Mouse (Mus musculus) T-cell, adult 2 months (primary cell): ENCODE results near the gene Olfr809.

Experiments
- DNase-seq: peaks from one replicate; pipeline ENCODE4 v3.0.0; 2022; ENCODE audit warnings: low spot score

Gene Olfr809

DNA sequence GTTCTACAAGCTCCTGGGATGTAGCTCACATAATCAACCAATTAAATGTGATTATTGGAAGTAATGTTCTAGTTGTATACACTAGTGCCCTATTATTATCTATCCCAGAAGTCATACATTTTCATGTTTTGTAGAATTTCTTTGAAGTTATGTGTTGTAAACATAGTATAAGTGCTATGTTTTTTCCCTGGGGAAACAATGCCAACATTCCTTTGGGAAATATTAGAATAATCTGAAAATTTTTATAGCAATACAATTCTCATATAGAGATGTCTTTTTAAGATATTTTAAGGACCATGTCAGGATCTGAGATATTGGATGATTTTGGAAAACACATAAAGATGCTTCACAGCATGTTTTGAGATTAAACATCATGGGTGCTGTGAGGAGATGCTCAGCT lies at the start of gene Olfr809:
TSS of gene Olfr809 (plus strand) at position 301 of the 400 bp plus-strand sequence.
- DNase-seq = no peak

DNA sequence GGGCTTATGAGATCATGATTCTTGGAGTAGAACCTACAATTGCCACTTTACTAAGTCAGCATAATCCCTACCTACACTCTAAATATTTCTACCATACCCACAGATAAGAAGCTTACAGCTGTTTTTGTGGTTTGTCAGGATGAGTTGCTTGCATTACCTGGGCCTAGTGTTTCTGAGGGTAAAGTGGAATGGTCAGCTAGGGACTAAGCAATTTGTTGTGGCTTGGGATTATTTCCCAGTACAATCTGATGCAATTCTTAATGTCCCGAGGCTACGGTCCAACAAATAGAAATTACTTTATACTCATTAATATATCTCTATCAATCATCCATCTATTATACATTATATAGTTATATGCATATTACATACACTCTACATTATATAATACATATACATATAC lies 45.2 kb upstream of the Olfr809 start, which contains the start of gene Olfr805:
TSS of gene Olfr805 (minus strand) at position 101 of the 400 bp plus-strand sequence.
- DNase-seq = no peak

DNA sequence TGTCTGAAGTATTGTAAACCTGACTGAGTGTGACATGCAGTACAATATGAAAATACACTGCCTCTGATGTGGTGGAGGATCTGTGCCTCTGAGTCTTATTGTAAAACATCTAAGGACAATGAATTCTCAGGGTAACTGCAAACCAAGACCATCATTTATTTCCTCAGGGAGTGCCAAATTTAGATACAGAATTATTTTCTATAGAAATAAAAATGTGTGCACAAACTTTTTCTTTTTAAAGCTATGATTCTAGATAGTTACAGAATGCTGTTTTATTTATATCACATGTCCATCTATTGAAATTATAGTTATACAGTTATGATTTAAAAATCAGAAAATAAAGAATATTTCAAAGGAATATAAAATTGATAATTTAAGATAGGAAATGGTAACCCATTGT lies 32.6 kb upstream of the Olfr809 start, which contains the start of gene Olfr806:
TSS of gene Olfr806 (minus strand) at position 101 of the 400 bp plus-strand sequence.
- DNase-seq = no peak

DNA sequence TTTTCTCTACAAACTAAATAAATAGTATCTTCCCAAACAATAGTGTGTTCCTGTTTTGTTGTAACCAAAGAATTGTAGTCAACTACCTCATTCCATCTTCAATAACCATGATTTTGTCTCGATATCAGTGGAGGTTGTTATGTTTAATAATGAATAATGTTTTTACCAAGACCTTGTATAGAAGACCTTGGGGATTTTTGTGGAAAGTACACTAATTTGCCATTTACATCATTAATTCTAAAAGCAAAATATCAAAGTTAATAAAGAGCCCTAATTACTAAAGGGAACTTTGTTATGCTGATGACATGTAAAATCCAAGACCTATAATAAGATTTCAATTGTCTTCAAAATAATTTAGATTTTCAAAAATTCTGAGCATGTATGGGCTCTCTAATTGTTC lies 16.7 kb upstream of the Olfr809 start, which contains the start of gene Olfr807:
TSS of gene Olfr807 (minus strand) at position 101 of the 400 bp plus-strand sequence.
- DNase-seq = no peak

DNA sequence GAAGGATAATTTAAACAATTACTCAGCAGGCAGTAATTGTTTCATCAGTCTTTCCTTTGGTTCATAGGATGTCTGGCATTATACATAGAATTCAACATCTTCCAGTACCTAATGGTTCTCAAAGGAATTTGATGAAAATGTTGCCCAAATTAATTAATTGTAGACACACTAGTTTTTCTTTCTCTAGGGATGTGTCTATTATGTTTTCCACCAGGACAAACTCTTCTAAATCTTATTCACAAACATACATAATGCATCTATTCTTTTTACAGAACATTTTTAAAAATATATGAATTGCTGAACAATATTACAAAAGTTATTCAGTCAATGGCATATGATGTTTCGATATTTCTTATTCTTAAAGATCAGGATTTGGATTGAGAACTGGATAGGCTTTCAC lies 9.3 kb upstream of the Olfr809 start, which contains the start of gene Olfr808:
TSS of gene Olfr808 (plus strand) at position 301 of the 400 bp plus-strand sequence.
- DNase-seq = no peak

DNA sequence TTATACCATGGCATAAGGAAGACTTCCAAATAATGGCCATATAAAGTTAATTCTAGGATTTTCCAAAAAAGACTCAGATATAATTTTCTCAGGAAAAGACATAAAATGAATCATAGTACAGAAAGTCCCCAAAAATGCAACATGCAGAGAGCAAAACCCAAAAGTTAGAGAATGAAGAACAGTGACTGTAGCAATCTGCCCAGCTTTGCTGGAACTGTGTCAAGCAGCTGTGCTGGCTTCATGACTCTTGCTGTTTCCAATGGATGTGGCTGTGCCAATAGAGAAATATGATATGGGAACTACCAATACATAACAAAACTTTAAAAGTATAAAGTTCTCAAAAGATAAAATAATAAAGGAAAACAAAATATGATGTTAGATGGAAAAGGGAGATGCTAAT lies 3.7 kb downstream of the Olfr809 start:
- DNase-seq = no peak

DNA sequence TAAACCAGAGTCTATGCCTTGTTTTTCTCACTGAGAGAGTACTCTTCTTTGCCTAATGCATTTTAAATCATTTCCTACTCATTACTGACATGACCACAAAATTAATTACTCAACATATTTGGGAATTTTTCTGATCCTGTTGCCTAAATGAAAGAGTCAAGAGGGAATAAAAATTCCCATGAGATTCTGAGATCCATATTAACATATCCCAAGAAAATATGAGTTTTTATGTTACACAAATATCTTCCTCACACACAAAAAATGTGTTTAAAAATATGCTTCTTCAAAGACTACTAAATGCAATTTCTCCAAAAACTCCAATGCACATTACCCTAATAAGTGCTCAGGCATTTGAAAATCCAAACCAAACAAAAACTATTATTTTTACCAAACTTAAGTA lies 20.4 kb downstream of the Olfr809 start, which contains the start of gene Olfr810:
TSS of gene Olfr810 (minus strand) at position 101 of the 400 bp plus-strand sequence.
- no peak for DNase-seq

DNA sequence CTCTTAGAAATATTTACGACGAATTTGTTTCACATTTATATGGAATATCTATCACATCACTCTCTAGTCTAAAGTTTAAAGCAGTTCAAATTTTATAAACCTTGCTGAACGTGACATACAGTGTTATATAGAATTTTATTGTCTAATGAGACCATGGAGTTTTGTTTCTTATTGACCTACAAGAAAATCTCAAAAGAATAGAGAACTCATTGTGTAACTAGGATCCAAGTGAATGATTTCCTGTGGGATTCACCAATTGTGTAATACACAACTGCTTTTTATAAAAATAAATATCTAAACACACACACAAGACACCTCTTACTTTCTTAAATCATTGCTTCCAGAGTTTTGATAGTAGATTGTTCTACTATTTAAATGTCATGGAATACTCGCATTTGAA lies 29.9 kb downstream of the Olfr809 start, which contains the start of gene Olfr811:
TSS of gene Olfr811 (minus strand) at position 101 of the 400 bp plus-strand sequence.
- no peak for DNase-seq
